Comparison of ENCODE assay signal across 9 mouse cellular contexts in genomic region chr1:52004096-52004495, GRCm38 (mm10). TPM values are rescaled to one million over a fixed set of nuclear protein-coding genes. Genes with fewer than 3 reads are reported as not detected.
DNase-seq lines count a peak whose midpoint lies in the region; ATAC-seq and TF ChIP-seq lines count a peak whose summit lies in the region.
"Had no signal": no experiment of that assay in that cellular context is flagged by ENCODE, and none has a peak within 500 bp of the region (broad histone marks: within the 10 kb centered on the region; RNA-seq: fewer than 3 reads in every experiment).

No protein-coding gene starts in this region.

- TF ChIP-seq POLR2A in limb, embryonic 14.5 days (IDR thresholded peaks at IDR 0.05; ENCODE audit: borderline replicate concordance, extremely low read depth, insufficient read depth, insufficient read length): no peak

- no peaks in the 10 kb centered on the region for H3K9me3 ChIP-seq in midbrain, embryonic 11.5 days (ENCODE audit: control insufficient read depth, low read length)
- no peaks in the 10 kb centered on the region for H3K9me3 ChIP-seq in midbrain, embryonic 15.5 days
- H3K9me3 ChIP-seq in forebrain, embryonic 13.5 days (replicated peaks): no peaks in the 10 kb centered on the region
- H3K9me3 ChIP-seq in limb, embryonic 14.5 days (ENCODE audit: control insufficient read depth, low read length): no peaks in the 10 kb centered on the region
- H3K9me3 ChIP-seq: embryonic facial prominence, embryonic 15.5 days had no signal

- H3K27ac ChIP-seq in midbrain, embryonic 11.5 days (ENCODE audit: low read depth, low read length): no peak overlapping the region
- no peak overlapping the region for H3K27ac ChIP-seq in midbrain, embryonic 15.5 days
- no peak overlapping the region for H3K27ac ChIP-seq in forebrain, embryonic 13.5 days
- H3K27ac ChIP-seq in limb, embryonic 14.5 days (replicated peaks; ENCODE audit: low read depth, low read length): no peak overlapping the region
- H3K27ac ChIP-seq: embryonic facial prominence, embryonic 15.5 days had no signal

- H3K36me3 ChIP-seq in midbrain, embryonic 11.5 days (ENCODE audit: control insufficient read depth, insufficient read depth, low read length): no peaks in the 10 kb centered on the region
- no peaks in the 10 kb centered on the region for H3K36me3 ChIP-seq in midbrain, embryonic 15.5 days (replicated peaks)
- H3K36me3 ChIP-seq in forebrain, embryonic 13.5 days (ENCODE audit: poor library complexity, severe bottlenecking): no peaks in the 10 kb centered on the region
- H3K36me3 ChIP-seq in limb, embryonic 14.5 days (ENCODE audit: control insufficient read depth, insufficient read depth, low read length): no peaks in the 10 kb centered on the region
- H3K36me3 ChIP-seq: embryonic facial prominence, embryonic 15.5 days had no signal

- no peaks in the 10 kb centered on the region; the same call in 1 of the 2 replicates for H3K4me1 ChIP-seq in midbrain, embryonic 11.5 days (ENCODE audit: control insufficient read depth, insufficient read depth, low read length)
- peaks cover 8% of the 10 kb centered on the region; the same call in 1 of the 2 replicates for H3K4me1 ChIP-seq in midbrain, embryonic 15.5 days
- peaks cover 10% of the 10 kb centered on the region for H3K4me1 ChIP-seq in forebrain, embryonic 13.5 days
- H3K4me1 ChIP-seq in limb, embryonic 14.5 days (ENCODE audit: control insufficient read depth, insufficient read depth, low read length): peaks cover 4% of the 10 kb centered on the region; the same call in 1 of the 2 replicates

- peak; percentile 95 for DNase-seq in midbrain, embryonic 11.5 days (ENCODE audit: low spot score, missing footprints)
- peak; percentile 30 for DNase-seq in c-Kit-positive CD71-positive TER-119-negative erythroid progenitor cells, embryonic 14.5 days (ENCODE audit: low read depth)
- peak; percentile 20 to 62 for DNase-seq in kidney, adult 8-10 months
- peak; percentile 73 for DNase-seq in limb, embryonic 14.5 days (ENCODE audit: low spot score)
- DNase-seq in ovary, postnatal 36 days (ENCODE audit: low spot score): peak; percentile 61
- DNase-seq in thymus, postnatal 4 days: peak; percentile 93

- no peak overlapping the region for H3K4me2 ChIP-seq in midbrain, embryonic 11.5 days
- no peak overlapping the region for H3K4me2 ChIP-seq in midbrain, embryonic 15.5 days
- H3K4me2 ChIP-seq in forebrain, embryonic 13.5 days: no peak overlapping the region
- no peak overlapping the region for H3K4me2 ChIP-seq in limb, embryonic 14.5 days (replicated peaks; ENCODE audit: low read depth, low read length, severe bottlenecking)
- H3K4me2 ChIP-seq: embryonic facial prominence, embryonic 15.5 days had no signal

- 31% methylated on average over 8 of the region's 8 CpGs for WGBS in midbrain, embryonic 11.5 days
- WGBS in midbrain, embryonic 15.5 days: 22% methylated on average over 8 of the region's 8 CpGs
- WGBS in forebrain, embryonic 13.5 days: 20% methylated on average over 8 of the region's 8 CpGs
- 23% methylated on average over 8 of the region's 8 CpGs for WGBS in limb, embryonic 14.5 days

- H3K4me3 ChIP-seq in midbrain, embryonic 11.5 days (ENCODE audit: low read depth, low read length): no peak overlapping the region
- no peak overlapping the region for H3K4me3 ChIP-seq in midbrain, embryonic 15.5 days
- no peak overlapping the region for H3K4me3 ChIP-seq in forebrain, embryonic 13.5 days
- H3K4me3 ChIP-seq in limb, embryonic 14.5 days (replicated peaks; ENCODE audit: low read length): no peak overlapping the region
- H3K4me3 ChIP-seq: embryonic facial prominence, embryonic 15.5 days had no signal

- peak; percentile 55 for ATAC-seq in midbrain, embryonic 11.5 days (ENCODE audit: low FRiP score)
- ATAC-seq in midbrain, embryonic 15.5 days (replicated peaks): no peak
- peak; percentile 80 for ATAC-seq in forebrain, embryonic 13.5 days
- no peak for ATAC-seq in limb, embryonic 14.5 days (ENCODE audit: low FRiP score, low read depth)

- H3K27me3 ChIP-seq in midbrain, embryonic 11.5 days (ENCODE audit: control insufficient read depth, insufficient read depth, low read length): no peaks in the 10 kb centered on the region; the same call in 1 of the 2 replicates
- no peaks in the 10 kb centered on the region for H3K27me3 ChIP-seq in midbrain, embryonic 15.5 days (replicated peaks)
- no peaks in the 10 kb centered on the region for H3K27me3 ChIP-seq in forebrain, embryonic 13.5 days
- no peaks in the 10 kb centered on the region for H3K27me3 ChIP-seq in limb, embryonic 14.5 days (ENCODE audit: control insufficient read depth, insufficient read depth, low read length)
- H3K27me3 ChIP-seq: embryonic facial prominence, embryonic 15.5 days had no signal

- no peak overlapping the region for H3K9ac ChIP-seq in midbrain, embryonic 11.5 days (ENCODE audit: low read length)
- H3K9ac ChIP-seq in midbrain, embryonic 15.5 days: no peak overlapping the region
- no peak overlapping the region for H3K9ac ChIP-seq in forebrain, embryonic 13.5 days
- no peak overlapping the region for H3K9ac ChIP-seq in limb, embryonic 14.5 days (ENCODE audit: low read depth, low read length, severe bottlenecking)
- H3K9ac ChIP-seq: embryonic facial prominence, embryonic 15.5 days had no signal

RNA-seq across cellular contexts. Expression of gene Stat4, which starts 17.1 kb away (rescaled TPM):
- 2.1 and 2.5 TPM in 2 replicates for polyA plus RNA-seq in midbrain, embryonic 11.5 days (2014; fragmentation: Nextera tagmentation; extraction: Ambion mirVana)
- polyA plus RNA-seq in midbrain, embryonic 15.5 days (2015; fragmentation: Nextera tagmentation; extraction: Ambion mirVana): 0.18 and 0.43 TPM in 2 replicates
- 2.9 and 4.6 TPM in 2 replicates for polyA plus RNA-seq in forebrain, embryonic 13.5 days (2015; fragmentation: Nextera tagmentation; extraction: Ambion mirVana)
- 0.44 and 0.60 TPM in 2 replicates for polyA plus RNA-seq in limb, embryonic 14.5 days (2012; rRNA removed)
- 0.51 and 2.1 TPM in 2 replicates for polyA plus RNA-seq in limb, embryonic 14.5 days (2014; fragmentation: Nextera tagmentation; extraction: Ambion mirVana)

Comparison
In these comparisons a context has a peak if more than half of its experiments do, and no peak if none do; other contexts are left out.
1. ATAC-seq: peak in midbrain, embryonic 11.5 days (single experiment) and forebrain, embryonic 13.5 days (single experiment); none in midbrain, embryonic 15.5 days (single experiment) and limb, embryonic 14.5 days (single experiment).
2. DNase-seq: peak in every context shown above with its lines; median percentile 95 in midbrain, embryonic 11.5 days; 93 in thymus, postnatal 4 days; 73 in limb, embryonic 14.5 days; 61 in ovary, postnatal 36 days; 41 in kidney, adult 8-10 months; 30 in c-Kit-positive CD71-positive TER-119-negative erythroid progenitor cells, embryonic 14.5 days.